Mouse (Mus musculus): ENCODE measurements around the gene Ngrn. TPM values are rescaled to one million over a fixed set of nuclear protein-coding genes. Genes with fewer than 3 reads are reported as not detected.

The Ngrn gene
- total RNA-seq, 1 experiment from 2014 or later, result 39.5 TPM

DNA sequence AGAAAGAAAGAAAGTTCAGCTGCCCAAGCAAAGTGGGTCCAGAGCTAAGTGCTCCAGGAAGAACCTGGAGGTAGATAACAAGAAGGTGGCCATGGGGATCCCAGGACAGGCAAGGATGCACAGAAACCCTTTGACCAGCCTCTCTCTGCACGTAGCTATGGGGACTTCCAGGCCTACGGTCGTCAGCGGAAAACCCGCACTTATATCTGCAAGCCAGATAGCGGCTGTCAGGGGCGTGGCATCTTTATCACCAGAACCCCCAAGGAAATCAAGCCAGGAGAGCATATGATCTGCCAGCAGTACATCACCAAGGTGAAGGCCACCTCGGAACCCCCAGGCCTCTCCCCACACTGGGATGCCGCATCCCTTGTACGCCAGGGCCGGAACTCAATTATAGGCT is 8.1 kb upstream of the Ngrn start:
- ATAC-seq (ENCODE audit: extremely low read depth, insufficient number of reproducible peaks, low FRiP score, poor library complexity, severe bottlenecking), result no peak

DNA sequence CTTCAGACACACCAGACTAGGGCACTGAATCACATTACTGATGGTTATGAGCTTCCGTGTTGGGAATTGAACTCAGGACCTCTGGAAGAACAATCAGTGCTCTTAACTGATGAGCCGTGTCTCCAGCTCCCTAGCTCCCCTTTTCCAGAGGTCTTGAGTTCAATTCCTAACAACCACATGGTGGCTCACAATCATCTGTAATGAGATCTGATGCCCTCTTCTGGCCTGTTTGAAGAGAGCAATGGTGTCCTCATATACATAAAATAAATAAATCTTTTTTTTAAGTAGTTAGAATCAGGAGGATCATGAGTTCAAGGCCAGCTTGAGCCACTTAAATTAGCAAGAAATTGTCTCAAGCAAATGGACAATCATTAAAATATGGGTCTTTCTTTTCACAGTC is 5.0 kb upstream of the Ngrn start:
- no peak for ATAC-seq (ENCODE audit: extremely low read depth, insufficient number of reproducible peaks, low FRiP score, poor library complexity, severe bottlenecking)

- ATAC-seq (ENCODE audit: extremely low read depth, insufficient number of reproducible peaks, low FRiP score, poor library complexity, severe bottlenecking), result no peak
Observed at GRCm38 (mm10) chr7:80257706-80258105, 3.3 kb upstream of the Ngrn start.

GRCm38 (mm10) chr7:80261372-80261990 is 466 bp downstream of the Ngrn start:
- ATAC-seq (ENCODE audit: extremely low read depth, insufficient number of reproducible peaks, low FRiP score, poor library complexity, severe bottlenecking), result peak; percentile 30; the same call in 1 of the 2 replicates

GRCm38 (mm10) chr7:80264606-80265005 is 3.6 kb downstream of the Ngrn start:
- no peak for ATAC-seq (ENCODE audit: extremely low read depth, insufficient number of reproducible peaks, low FRiP score, poor library complexity, severe bottlenecking)

DNA sequence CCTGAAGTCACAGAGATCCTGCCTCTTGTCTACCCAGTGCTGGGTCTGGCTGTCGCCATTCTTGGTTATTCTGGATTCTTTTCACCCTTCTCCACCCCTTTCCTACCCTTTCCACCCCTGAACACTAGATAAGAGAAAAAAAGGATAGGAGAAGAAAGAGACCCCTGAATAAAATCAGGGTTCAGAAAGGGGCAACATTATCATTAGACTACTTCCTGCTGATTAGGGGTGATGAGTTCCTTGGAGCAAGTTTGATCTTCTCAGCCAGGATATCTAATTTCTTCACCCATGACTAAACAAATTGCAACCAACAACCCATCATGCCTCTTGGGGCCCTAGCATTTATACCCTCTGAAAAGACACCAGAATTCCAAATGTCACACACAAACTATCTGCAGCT is 6.7 kb downstream of the Ngrn start:
- ATAC-seq (ENCODE audit: extremely low read depth, insufficient number of reproducible peaks, low FRiP score, poor library complexity, severe bottlenecking), result no peak

- peak; percentile 82 for ATAC-seq (ENCODE audit: extremely low read depth, insufficient number of reproducible peaks, low FRiP score, poor library complexity, severe bottlenecking)
Observed at GRCm38 (mm10) chr7:80268897-80269750, 8.1 kb downstream of the Ngrn start, which contains the start of gene Vps33b. TSS of gene Vps33b (plus strand) at chr7:80269649.

GRCm38 (mm10) chr7:80269751-80270255 is 8.8 kb downstream of the Ngrn start:
- peak; percentile 10; the same call in 1 of the 2 replicates for ATAC-seq (ENCODE audit: extremely low read depth, insufficient number of reproducible peaks, low FRiP score, poor library complexity, severe bottlenecking)

DNA sequence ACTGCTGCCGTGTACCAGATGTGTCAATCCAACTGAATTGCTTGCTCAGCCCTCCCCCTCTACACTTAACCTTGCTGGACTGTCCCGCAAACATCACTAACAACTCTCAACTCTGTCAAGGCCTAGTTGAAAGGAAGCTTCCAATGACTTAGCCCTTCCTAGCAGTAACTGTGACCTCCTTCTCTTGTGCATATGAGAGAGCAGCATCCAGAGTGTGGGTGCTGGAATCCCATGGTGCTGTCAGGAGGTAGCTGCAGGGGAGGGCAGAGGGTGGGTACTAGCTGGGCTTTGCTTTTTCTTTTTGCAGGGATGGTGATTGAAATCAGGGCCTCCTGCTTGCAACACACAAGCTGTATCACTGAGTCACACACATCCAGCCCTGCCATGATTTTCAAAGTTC is 12.4 kb downstream of the Ngrn start:
- ATAC-seq (ENCODE audit: extremely low read depth, insufficient number of reproducible peaks, low FRiP score, poor library complexity, severe bottlenecking), result no peak

- ATAC-seq (ENCODE audit: extremely low read depth, insufficient number of reproducible peaks, low FRiP score, poor library complexity, severe bottlenecking), result no peak
Observed at GRCm38 (mm10) chr7:80276374-80276773, 15.4 kb downstream of the Ngrn start.

DNA sequence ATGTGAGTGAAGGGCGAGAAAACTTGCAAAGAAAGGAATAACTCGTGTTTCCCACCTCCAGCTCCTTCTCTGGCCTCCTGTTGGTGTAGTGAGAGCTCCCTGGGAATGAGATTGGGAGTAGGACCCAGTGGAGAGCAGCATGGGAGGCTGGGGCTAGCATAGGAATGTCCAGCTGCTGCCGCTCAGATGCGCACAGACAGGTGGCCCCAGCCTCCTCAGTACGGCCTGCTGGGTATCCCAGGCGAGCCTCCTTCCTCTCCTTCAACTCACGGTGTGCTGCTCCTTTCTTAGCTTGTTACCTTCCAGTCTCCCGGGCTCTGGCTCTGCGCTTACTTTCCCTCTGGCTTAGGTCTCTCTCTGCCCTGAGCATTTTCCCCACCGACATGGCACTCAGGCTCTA is 19.0 kb downstream of the Ngrn start:
- ATAC-seq (ENCODE audit: extremely low read depth, insufficient number of reproducible peaks, low FRiP score, poor library complexity, severe bottlenecking), result no peak

GRCm38 (mm10) chr7:80280998-80281397 is 20.0 kb downstream of the Ngrn start:
- ATAC-seq (ENCODE audit: extremely low read depth, insufficient number of reproducible peaks, low FRiP score, poor library complexity, severe bottlenecking), result no peak

DNA sequence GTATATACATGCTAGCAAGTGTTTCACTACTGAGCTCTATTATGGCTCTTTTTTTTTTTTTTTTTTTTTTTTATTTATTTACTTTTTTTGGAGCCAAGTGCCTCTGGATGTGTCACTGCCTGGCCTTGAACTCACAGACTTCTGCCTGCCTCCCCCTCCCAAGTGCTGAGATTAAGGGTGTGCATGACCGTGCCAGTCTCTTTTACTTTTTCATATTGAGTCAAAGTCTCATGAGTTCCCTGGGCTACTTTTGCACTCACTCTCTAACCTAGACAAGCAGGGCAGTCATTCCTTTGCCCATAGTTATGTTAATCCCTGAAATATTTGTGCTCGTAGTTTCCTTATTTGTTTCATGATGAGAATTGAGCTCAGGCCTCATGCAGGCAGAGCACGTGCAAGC is 20.6 kb downstream of the Ngrn start:
- no peak for ATAC-seq (ENCODE audit: extremely low read depth, insufficient number of reproducible peaks, low FRiP score, poor library complexity, severe bottlenecking)

GRCm38 (mm10) chr7:80283226-80283918 is 22.4 kb downstream of the Ngrn start:
- ATAC-seq (ENCODE audit: extremely low read depth, insufficient number of reproducible peaks, low FRiP score, poor library complexity, severe bottlenecking), result no peak

DNA sequence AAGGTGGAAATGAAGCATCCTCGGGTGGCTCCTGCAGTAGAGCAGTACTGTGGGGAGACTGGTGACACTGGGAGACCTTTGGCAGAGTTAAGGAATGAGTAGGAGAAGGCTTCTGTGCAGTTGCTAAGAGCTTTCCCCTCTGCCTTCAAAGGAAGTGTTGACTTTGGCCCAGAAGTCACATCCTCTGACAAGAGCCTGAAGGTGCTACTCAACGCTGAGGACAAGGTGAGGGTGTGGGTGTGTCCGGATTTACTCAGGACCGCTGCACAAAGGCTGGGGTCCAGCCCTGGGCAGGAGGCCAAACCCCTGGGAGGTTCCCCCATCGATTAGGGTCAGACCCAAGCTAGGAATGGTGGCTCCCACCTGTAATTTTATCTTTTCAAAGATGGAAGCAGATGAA is 23.4 kb downstream of the Ngrn start:
- no peak for ATAC-seq (ENCODE audit: extremely low read depth, insufficient number of reproducible peaks, low FRiP score, poor library complexity, severe bottlenecking)

GRCm38 (mm10) chr7:80285725-80286124 is 24.7 kb downstream of the Ngrn start:
- no peak for ATAC-seq (ENCODE audit: extremely low read depth, insufficient number of reproducible peaks, low FRiP score, poor library complexity, severe bottlenecking)

GRCm38 (mm10) chr7:80287736-80288135 is 26.7 kb downstream of the Ngrn start:
- ATAC-seq (ENCODE audit: extremely low read depth, insufficient number of reproducible peaks, low FRiP score, poor library complexity, severe bottlenecking), result no peak

DNA sequence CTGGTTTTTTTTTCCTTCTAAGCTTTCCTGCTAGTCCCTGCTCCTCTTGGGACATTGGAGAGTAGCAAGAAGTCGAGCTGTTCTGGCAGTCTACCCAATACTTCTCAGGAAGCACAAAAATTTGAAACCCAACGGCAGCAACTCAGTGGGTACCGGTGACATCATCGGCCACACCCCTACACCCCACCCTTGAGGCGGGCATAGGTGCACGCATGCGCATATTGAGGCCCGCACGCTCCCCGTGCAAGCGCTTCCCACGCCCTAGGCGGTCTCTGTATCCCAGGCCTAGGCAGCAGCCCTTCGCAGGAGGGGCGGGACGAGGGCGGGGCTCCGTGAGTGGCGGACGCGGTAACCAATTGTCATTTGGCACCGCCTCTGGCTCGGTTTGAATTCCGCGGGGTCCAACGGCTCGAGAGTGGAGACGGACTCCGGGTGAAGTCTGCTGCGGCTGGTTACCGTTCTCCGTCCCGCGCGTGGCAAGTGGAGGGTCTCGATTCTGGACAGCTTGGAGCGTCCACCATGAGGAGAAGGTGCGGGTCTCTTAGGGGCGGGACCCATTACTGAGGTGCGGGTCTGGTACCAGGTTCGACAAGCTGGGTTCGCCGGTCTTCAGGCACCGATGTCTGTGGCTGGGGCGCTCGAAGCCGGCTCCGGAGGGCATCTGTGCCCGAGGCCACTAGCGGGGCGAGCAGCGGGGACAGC is 33.2 kb downstream of the Ngrn start, which contains the start of gene Prc1:
Gene Prc1 (plus strand): TSS at position 389 of the 702 bp plus-strand sequence.
- peak; percentile 99 for ATAC-seq (ENCODE audit: extremely low read depth, insufficient number of reproducible peaks, low FRiP score, poor library complexity, severe bottlenecking)

Data from neutrophil, adult 5-6 weeks (primary cell).